Mouse (Mus musculus) cerebellum, adult 18-20 months (tissue): Measurements from ENCODE around the gene Antxr2.

ENCODE experiments used
- DNase-seq, 2 experiments: peaks; one replicate each; pipeline ENCODE4 v3.0.0; 2021

Gene Antxr2

DNA sequence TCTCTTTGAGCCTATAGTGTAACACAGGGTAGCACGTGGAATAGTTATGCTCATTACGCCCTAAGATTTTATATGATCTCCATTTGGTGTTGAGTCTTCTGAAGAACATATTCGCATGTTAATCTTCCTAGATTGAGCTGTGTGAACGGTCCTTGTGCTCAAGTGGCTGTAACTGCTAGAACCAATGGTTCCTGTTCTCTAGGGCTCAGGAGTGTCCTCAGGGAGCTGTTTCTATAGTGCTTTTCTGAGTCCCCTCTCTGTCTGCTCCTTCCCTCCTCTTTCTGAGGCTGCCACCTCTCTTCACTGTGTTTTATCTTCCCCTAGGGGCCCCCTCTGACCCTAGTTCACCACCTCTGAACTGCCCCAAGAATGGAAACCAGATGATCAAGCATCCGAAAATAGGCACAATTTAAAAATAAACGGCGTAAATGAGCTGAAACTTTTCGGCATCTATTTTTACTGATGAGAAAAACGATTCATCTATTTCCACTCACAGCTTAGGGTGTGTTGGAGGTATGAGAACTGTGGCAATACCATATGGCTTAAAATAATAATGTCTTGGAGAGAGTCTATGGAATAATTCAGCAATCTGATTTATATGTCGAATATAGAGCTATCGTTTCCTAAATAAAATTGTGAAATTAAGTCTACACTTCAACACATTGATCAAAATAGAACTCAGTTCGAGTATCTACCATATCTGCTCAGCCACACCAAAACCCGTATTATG lies 124.1 kb downstream of the Antxr2 start:
- DNase-seq: no peak

DNA sequence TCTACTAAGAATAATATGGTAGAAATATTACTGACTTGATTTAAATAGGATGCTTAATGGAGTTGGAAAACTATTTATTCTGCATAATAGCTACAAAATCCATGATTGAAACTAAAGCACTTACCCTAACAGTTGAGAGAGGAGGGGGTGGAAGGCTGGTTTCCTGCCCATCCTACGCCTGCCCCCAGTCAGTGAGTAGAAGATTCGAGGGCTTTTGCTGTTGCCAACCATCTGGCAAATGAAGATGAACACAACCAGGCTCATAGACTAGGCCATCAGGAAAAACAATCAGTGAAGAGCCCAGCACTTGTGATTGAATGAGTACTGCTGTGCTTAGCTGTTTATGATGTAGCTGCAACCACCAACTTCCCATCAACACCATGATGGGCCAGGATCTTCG lies 125.0 kb downstream of the Antxr2 start:
- DNase-seq: no peak

DNA sequence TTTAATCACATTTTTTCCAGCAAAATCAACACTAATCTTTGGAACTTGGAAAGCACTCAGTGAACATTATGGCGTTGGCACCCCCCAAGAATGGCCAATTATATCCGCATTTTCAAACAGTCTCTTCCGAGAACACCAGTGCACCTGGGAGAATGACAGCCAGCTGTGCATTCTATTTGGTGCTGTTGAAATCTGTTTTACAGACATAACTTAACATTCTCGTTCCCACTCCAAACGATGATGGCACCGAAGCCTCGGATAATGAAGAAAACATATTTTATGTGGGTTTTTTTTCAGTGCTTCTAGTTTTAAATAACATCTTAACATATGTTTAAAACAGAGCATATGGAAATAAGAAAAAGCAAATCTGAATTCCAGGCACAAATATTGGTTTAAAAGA lies 129.7 kb downstream of the Antxr2 start:
- no peak for DNase-seq

DNA sequence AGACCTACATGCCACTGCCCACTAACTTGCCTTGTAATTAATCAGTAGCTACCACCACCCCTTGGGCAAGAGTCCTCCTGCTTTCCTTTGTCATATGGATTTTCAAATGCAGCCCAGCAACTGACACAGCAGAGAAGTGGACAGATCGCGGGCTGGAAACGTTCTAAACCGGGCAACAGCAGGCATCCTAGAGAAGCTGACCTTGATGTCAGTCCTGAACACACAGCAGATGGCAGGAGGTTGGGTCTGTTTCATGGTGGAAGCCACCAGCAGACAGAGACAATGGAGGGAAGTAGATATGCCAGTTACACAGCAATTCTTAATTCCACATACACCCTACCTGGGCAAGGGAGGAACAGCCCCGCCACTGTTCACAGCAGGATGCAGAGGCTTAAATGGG lies 131.5 kb downstream of the Antxr2 start:
- peak in 1 of 2 experiments; percentile 3 for DNase-seq

DNA sequence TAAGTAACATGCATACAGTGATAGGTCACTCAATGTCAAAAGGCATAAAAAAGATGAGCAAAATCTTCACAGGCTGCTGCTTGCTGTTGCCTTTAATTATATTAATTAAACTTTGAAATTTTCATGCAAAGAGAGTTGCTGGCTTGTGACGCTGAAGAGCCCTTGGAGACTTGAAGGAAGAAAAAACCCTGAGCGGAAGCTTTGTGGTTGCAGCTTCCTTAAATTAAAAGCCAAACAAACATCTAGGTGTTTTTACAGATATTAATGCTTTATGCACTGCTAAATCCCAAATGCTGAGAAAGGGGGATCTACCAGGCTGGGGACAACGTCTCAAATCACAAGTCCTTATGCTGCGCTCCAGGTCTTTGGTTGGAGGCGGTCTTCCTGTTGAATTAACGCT lies 145.4 kb downstream of the Antxr2 start:
- DNase-seq: no peak

DNA sequence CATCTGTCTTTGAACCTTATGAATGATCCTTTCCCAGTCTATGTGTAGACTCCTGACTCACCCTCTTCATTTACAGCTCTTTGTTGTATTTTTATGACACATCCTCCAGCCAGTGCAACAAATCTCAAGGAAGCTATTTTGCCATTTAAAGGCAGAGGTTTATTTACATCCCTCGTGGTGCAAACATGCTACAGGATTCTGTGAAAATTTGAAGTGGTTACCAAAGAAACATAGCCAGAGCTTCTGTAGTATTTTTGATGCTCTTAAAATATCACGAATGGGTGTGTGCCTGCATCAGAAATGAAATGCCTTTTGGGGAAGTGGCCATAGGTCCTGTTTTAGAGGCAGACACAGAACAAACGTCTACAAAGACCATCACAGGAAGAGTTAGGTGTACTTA lies 146.7 kb downstream of the Antxr2 start:
- no peak for DNase-seq

DNA sequence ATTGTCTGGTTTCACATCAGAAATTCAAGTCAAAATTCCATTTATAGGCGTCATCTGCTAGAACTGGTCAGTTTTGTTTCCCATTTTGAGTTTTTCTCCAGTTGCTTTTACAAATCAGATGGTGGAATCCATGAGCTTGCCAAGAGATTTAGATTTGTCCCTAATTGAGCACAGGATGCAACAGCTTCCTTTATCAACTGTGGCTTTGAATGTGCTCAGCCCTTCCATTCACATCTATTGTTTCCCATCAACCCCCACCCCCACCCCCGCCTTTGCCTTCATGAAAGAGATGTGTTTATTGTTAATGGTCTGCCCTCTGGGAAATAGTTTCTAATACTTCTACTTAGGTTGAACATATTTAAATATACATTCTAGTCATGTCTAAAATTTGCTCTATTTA lies 149.4 kb downstream of the Antxr2 start:
- no peak for DNase-seq

DNA sequence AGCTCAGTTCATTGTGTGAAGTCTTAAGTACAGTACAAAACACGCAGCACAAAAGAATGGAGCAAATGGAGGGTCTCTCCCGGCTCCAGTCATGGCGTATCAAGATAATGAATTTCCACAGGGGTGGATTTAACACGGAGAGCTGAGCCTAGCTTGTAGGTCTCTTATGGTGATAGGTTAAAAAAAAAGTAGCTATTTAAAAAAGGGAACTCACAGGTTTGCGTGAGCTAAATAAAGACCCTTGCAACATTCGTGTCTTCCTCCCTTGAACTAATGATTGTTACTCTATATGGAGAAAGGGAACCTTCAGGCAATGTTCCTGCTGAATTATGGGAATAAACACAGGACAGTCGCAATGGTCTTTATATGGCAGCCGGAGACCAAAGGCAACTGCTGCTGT lies 150.7 kb downstream of the Antxr2 start:
- no peak for DNase-seq

DNA sequence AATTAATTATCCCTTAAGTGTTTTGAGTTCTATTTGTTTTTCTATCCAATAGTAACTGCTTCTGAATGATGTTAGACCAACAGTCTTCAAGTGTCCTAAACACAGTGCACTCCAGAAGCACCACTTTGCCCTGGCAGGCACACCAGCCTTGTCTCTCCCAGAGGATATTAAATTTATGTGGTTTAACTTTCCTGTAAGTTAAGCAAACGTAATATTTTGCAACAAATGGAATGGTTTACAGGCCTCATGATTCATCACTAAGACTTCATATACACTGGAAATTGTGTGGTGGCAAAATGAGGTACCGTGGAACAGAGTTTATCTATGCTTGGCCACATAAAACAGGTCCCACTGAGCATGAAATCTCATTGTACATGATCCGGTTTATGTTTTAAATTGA lies 152.0 kb downstream of the Antxr2 start:
- no peak for DNase-seq

DNA sequence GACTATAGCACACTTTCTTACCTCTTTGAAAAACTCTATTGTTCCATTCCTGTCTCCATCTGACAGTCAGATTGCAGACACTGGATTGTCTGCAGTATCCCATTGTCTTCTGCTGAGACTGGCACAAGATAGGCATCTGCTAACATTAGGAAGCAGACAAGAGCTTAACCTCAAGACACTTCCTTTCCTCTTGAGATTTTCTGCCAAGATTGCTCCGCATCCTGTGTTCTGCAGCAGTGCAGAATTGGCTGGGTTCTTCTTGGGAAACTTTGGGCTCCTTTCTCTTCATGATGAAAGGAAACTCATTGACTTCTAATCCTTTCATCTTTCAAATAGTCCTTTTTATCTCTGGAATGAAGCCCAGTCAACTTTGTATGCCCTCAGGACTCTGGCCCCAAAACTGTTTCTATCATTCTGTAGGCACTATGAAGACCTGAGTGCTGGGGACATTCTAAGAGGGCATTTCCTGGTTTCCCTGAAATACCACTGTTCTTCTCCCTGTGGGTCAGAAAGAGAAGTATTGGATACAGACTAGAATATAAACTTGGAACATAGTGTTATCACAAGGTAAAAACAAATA lies 152.5 kb downstream of the Antxr2 start:
- DNase-seq: no peak

DNA sequence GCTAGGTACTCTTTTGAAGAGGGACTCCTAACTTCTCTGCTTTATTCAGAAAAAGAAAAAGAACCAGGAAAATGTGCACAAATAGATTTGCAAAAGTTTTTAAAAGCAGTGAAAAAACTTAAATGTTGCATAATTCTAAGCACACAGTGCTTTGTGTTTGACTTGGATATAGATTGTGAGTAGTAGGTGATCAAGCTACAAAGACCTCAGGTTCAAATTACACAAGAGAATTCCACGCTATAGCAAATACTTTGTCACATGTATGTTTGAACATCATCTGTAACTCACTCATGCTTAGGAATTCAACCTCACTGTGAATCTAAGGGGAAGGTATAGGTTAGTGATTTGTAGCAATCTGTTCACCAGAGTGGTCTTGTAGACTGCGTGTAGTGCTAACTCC lies 153.9 kb downstream of the Antxr2 start:
- DNase-seq: no peak

DNA sequence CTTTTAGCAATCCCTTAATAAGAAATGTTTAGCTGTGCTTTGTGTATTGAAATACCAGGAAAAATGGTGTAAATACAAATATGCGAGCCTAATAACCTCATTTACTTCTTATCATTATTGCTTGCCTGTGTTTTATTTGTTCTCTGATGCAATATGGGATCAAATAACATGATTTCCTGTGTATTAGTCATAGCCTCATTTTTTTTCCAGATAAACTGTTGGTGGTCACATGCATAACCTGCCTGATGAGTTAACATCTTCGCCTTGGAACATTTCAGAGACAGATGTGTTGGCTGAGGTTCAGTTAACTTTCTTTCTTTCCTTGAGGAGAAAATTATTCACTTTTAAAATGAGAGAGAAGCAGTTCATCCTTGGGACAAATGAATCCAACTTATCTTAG lies 162.9 kb downstream of the Antxr2 start:
- no peak for DNase-seq

DNA sequence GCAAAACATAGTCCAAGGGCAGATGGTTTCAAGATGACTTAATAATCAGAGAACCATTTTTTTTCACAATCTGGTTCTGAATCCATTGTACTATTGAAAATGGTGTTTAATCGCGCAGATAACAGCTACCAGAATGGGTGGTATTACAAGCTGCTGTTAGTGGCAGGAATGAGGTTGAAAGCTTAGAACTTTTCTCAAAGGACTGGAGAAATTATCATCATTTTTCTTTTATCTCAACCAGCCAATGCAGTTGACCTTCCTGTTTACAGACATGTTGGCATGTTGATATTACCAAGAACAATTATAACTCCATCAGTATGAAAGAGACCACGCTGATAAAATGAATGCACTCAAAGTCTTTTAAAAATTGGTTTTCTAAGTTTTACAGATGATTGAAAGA lies 163.9 kb downstream of the Antxr2 start:
- no peak for DNase-seq

DNA sequence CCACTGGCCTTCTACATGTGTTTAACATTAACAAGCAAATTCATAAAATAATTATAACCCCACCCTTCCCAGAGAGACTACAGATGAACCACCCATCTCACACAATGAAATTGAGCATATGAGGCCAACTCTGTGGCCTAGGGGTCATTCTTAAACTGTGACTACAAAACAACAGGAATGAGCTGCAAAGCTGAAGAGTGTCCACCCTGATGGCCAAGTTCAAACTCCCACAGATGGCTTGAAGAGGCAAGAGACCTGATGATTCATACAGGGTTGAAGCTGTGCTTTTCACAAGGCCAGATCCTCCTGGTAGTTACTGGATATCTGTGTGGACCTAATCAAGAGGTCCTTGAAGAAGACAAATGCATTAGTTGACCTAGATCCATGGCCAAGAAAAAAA lies 173.7 kb downstream of the Antxr2 start:
- no peak for DNase-seq

DNA sequence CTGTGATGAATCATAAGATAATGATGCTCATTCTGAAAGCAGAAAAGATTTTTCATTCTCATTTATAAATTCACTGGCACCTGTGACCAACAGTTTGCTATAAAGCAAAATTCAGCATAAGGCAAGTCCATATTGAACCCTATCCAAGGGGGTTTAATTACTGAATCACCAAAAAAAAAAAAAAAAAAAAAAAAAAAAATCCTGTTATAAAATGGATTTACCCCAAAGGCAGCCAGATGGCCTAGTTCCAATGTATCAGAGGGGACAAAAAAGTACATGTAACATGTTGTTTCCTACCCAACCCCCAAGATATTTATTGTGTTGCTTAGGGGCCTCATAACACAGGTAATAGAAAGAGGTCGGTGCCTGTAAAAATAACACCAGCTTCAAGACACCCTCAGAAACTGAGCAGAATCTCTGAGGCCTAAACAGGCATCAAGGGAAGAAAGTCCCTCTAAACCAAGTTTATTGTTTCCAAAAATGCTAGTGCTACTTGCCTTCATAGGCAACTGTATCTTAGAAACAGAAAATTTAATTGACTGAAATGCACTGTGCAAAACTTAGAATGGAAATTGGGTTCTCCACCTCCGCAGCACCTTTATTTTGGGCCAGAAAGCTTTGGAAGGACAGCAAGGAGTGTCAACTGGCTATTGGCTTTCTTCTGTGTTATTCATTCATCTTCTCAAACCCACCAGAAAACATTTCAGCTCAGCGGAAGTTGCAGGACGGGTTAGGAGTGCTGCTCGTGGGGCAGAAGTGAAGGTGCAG lies 178.7 kb downstream of the Antxr2 start:
- no peak for DNase-seq

DNA sequence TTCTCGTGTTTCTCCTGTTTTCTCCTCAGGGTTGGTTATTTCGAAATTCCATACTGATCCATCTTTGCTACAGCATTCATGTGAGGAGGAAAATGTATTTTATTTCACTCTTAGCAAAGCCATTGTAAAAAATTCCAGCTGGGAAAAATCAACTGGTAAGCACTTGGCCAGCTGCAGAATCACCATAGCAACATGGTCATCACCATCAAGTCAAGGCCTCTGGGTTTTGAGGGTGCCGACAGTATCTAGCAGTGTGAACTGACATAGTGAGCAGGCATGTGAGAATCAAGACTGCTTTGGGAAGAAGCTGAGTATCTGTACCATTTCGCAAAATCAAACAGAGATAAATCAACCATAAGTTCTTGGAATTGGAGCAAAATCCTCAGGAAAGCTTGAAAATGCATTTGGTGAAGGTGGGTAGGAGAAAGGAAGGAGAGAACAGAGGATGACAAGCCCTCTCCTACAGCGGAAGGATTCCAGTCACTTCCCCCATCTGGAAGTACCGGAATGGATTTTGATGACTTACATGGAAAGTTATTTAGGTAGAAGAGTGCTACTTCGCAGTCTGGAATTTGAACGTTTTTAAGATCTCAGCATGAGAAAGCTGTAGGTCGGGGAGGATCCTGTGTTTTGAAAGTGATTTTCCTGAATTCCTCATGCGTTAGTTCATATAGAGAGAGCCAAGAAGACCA lies 183.5 kb downstream of the Antxr2 start:
- no peak for DNase-seq

DNA sequence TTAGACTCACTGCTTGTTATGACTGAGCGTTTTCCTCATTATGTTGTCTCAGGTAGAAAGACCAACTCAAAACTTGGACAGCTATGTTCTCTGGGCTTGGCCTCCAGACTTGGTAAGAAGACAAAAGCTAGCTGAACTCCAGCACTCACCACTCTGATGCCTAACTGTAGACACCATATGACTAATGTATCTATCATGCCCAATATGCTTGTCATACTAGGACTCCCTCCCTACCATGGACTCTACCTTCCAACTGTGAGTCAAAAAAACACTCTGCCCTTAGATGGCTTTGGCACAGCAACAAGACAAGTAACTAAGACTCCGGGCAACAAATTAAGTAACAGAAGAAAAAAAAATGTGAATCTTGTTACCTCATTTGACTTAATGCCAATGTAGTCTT lies 184.3 kb downstream of the Antxr2 start:
- DNase-seq: no peak

DNA sequence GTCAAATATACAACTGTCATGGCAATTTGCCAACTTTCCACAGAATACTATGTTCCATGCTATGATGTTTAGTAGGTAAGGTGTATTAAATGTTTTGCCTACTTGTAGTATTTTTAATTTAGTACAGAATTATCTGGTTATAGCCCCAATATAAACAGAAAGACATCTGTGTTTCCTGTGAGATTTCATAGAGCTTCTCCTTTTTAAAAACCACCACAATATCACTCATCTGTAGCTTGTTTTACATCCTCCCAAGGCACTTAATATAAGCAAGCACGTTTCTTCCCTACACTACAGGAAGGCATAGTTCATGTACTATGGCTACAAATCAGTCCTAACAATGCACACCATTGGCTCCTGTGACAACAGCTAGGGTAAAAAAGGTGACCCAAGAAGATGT lies 188.8 kb downstream of the Antxr2 start:
- no peak for DNase-seq

DNA sequence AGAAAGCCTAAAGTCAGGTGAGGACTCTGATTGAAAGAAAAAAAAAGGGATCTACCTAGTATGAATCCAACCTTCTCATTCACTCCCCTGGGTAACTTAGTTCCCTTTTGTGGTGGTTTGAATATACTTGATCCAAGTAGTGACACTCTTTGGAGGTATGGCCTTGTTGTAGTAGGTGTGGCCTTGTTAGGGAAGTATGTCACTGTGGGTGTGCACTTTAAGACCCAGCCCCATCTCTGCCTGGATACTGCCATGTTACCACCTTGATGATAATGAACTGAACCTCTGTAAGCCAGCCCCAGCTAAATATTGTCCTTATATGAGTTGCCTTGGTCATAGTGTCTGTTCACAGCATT lies 190.9 kb downstream of the Antxr2 start:
- DNase-seq: no peak

DNA sequence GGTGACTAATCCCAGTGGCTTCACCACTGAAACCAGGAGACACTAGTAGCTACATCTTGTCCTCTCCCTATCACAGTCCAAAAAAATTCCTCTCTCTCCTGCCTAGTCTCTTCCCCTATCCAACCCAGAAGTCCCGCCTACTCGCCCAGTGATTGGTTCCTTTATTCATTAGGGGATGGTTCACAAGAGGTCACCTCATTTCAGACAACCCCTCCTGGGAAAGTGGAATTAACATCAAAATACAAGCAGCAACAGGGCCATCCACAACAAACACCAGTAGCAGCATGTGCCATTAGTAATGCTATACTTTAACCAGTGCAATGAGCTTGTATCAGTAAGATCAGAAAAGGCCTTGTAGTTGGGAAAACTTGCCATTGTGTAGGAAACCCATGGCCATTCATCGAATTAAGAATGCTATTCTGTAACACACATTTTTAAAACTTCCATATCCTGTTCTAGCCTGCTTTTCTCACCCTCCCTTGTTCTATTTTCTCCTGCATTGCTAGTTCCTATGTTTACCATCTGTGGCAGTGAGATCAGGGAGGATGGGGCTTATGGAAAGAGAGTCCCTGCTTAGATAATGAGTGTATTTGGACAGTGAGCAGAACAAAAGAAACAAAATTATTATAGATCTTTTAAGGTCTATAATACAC lies 191.4 kb downstream of the Antxr2 start:
- DNase-seq: no peak

DNA sequence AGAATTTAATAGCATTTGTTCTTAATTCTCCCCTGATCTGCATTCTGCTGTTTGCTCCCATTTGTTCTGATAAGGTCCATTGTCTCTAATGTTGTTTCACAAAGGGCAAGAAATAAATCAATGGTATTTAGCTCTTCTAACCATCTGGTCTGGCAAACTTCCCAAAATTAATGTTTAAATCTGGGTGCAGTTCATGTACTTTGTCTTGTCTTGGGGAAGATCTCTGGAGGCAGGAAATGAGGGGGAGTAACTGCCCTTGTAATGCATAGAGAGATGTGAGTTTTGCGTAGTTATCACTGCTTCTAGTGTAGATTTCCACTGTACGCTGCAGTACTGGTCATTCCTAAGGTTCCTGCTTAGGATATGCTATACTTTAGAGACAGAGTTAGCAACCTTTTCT lies 193.5 kb downstream of the Antxr2 start:
- no peak for DNase-seq

DNA sequence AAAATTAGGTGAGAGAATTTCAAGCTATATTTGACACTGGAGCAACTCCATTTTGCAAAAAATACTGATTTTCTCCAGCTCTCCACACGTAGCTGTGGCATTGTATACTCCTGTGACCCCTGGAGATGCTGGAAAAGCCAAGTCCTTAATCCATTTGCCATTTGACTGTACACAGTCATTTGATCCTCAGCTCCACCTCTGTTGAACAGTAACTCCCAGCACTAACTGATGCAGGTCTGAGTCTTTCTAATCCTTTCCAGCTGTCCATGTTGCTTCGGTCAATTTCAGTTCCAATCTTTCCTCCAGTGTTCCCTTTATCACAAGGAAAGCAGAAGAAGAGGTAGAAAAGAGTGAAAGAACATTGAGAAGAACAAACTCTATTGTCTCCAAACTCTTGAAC lies 195.4 kb downstream of the Antxr2 start:
- no peak for DNase-seq

DNA sequence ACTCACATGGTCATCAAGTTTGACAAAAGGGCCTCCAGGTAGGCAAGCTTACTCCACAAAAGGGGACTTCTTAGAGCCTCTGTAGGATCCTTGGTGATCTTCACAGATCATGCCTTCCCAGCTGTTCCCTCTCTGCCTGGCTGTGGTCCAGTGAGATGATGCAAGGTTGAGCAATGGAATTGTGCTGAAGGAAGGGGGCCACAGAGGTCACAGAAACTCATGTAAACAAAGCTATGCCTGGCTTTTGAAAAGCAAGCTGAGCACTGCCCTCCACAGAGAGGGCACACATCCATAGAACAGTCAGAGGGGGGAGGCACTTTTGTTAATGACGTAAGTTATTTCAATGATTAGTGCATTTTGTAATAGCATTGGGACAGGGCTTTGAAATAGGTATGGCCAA lies 196.1 kb downstream of the Antxr2 start:
- DNase-seq: no peak
